Mouse (Mus musculus): ENCODE data around the gene Scn1a. TPM values are rescaled to one million over a fixed set of nuclear protein-coding genes. Genes with fewer than 3 reads are reported as not detected.

Scn1a gene
- polyA plus RNA-seq (2014; fragmentation: Nextera tagmentation; extraction: Ambion mirVana): 18.7 and 19.2 TPM in 2 replicates

DNA sequence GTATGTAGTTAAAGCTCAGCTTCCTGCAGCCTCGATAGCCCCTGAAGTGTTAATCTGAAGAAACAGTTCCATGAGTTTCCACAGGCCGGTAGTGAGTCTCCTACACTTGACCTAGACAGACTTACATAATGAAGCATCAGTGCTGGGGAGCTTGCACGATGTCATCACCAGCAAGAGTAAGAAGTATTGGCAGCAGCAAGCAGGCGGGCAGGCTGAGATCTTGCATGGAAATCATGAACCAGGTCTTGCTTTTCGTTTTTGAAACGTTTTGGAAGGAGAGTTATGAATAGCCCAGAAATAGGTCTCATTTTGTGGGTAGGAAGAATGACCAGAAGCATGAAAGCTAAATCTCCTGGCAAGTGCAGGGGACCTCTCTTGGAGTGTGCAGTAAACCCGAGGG is at the start of gene Scn1a:
TSS of gene Scn1a (minus strand) at position 130 of the 400 bp plus-strand sequence.
- no peaks in the 10 kb centered on the region for H3K9me3 ChIP-seq (ENCODE audit: control insufficient read depth, low read length)
- no peaks in the 10 kb centered on the region for H3K36me3 ChIP-seq (replicated peaks; ENCODE audit: control insufficient read depth, insufficient read depth)
- peak within 1 kb of the TSS; percentile 68 for H3K4me2 ChIP-seq (replicated peaks)
- H3K27me3 ChIP-seq (ENCODE audit: control insufficient read depth, insufficient read depth, low read length): no peaks in the 10 kb centered on the region
- ATAC-seq (ENCODE audit: low FRiP score) (no peak), DNase-seq (ENCODE audit: low spot score) (no peak)
- peak within 1 kb of the TSS; percentile 60 for H3K9ac ChIP-seq
- peaks cover 8% of the 10 kb centered on the region; the same call in 1 of the 2 replicates for H3K4me1 ChIP-seq (replicated peaks; ENCODE audit: control insufficient read depth, insufficient read depth, low read length)
- H3K27ac ChIP-seq: peak within 1 kb of the TSS; percentile 1; the same call in 1 of the 2 replicates
- H3K4me3 ChIP-seq (replicated peaks; ENCODE audit: low read length): peak within 1 kb of the TSS; percentile 34
- whole genome bisulfite sequencing: 9% methylated on average over 7 of the region's 7 CpGs

DNA sequence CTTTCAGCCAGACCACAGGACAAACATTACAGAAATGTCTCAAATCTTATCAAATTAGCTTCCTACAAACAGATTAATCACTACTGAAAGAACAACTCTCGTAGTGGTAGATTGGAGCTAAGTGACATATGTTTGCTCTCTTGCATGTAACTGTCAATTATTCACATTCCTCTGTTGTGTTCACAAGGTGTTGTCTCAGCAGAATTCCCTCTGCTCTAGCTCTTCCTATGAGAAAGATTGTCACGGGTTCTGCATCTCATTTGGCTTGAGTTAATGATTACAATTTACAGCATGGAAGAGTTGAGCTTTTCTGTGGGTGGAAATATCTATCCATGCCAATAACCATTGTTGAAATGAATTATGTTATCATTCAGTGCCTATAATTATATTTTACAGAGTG is 37.8 kb upstream of the Scn1a start:
- Histone ChIP-seq H3K4me2 (replicated peaks) (no peak overlapping the region), H3K4me1 (replicated peaks; ENCODE audit: control insufficient read depth, insufficient read depth, low read length) (no peaks in the 10 kb centered on the region), H3K4me3 (replicated peaks; ENCODE audit: low read length) (no peak overlapping the region), H3K36me3 (replicated peaks; ENCODE audit: control insufficient read depth, insufficient read depth) (peaks cover 3% of the 10 kb centered on the region; the same call in 1 of the 2 replicates), H3K9me3 (ENCODE audit: control insufficient read depth, low read length) (no peaks in the 10 kb centered on the region), H3K27me3 (ENCODE audit: control insufficient read depth, insufficient read depth, low read length) (no peaks in the 10 kb centered on the region), H3K9ac (no peak overlapping the region), H3K27ac (no peak overlapping the region)
- DNase-seq (ENCODE audit: low spot score) (no peak), ATAC-seq (ENCODE audit: low FRiP score) (no peak)
- 68% methylated on average over 2 of the region's 2 CpGs for WGBS

DNA sequence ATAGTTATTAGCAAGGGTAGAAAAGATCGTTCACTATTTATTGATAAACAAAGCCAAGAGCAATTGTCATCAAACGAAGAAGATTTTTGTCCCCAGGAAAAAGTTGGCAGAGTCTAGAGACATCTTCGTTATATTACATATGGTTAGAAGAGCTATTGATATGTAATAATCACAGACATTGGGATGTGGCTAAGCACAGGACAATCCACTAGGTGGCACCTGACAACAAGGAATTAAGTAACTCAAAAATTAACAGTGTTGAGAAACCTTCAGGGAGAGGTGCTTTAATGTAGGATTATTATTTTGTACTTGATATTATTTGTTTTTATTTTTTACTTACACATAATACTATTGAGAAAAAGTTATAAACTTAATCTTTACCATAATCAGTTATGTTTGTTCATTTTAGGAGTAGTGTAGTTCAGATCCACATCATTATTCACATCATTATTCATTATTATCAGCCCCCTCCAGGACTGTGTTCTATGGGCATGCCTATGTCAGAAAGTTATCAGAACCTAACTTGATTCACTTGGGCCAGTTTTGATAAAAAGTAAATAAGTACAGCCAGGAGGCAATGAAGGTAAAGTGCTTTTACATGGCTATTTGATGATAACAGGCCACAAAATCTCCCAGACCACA is 32.7 kb upstream of the Scn1a start:
- Histone ChIP-seq H3K27me3 (ENCODE audit: control insufficient read depth, insufficient read depth, low read length) (no peaks in the 10 kb centered on the region), H3K36me3 (replicated peaks; ENCODE audit: control insufficient read depth, insufficient read depth) (no peaks in the 10 kb centered on the region), H3K4me1 (replicated peaks; ENCODE audit: control insufficient read depth, insufficient read depth, low read length) (no peaks in the 10 kb centered on the region), H3K4me2 (replicated peaks) (no peak overlapping the region), H3K27ac (no peak overlapping the region), H3K9ac (no peak overlapping the region), H3K4me3 (replicated peaks; ENCODE audit: low read length) (no peak overlapping the region), H3K9me3 (ENCODE audit: control insufficient read depth, low read length) (no peaks in the 10 kb centered on the region)
- WGBS: 68% methylated on average over 3 of the region's 3 CpGs
- ATAC-seq (ENCODE audit: low FRiP score): peak; percentile 59; the same call in 1 of the 2 replicates
- peak; percentile 80 for DNase-seq (ENCODE audit: low spot score)

DNA sequence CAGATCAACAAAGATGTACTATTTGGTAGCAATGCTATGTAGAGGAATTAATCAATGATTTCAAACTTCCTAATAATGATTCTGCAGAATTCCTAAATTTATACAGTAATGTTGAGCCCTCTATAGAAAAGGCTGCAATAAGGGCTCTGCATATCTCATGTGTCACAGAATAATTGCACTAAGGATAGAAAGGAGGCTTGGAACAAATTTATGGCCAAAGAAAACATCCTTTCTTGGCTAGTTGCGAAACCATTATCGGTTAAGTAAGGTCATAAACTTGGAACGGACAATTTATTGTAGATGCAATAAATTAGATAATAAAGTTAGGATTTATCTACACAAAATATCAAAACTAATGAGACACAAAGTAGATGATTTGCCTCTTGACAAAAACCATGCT is 24.8 kb upstream of the Scn1a start:
- 91% methylated on average over 3 of the region's 3 CpGs for WGBS
- H3K4me1 ChIP-seq (replicated peaks; ENCODE audit: control insufficient read depth, insufficient read depth, low read length): no peaks in the 10 kb centered on the region
- H3K36me3 ChIP-seq (replicated peaks; ENCODE audit: control insufficient read depth, insufficient read depth): no peaks in the 10 kb centered on the region
- H3K27me3 ChIP-seq (ENCODE audit: control insufficient read depth, insufficient read depth, low read length): no peaks in the 10 kb centered on the region
- no peak overlapping the region for H3K27ac ChIP-seq
- H3K4me2 ChIP-seq (replicated peaks): no peak overlapping the region
- H3K9ac ChIP-seq: no peak overlapping the region
- no peak for DNase-seq (ENCODE audit: low spot score)
- no peak overlapping the region for H3K4me3 ChIP-seq (replicated peaks; ENCODE audit: low read length)
- no peak for ATAC-seq (ENCODE audit: low FRiP score)
- no peaks in the 10 kb centered on the region for H3K9me3 ChIP-seq (ENCODE audit: control insufficient read depth, low read length)

DNA sequence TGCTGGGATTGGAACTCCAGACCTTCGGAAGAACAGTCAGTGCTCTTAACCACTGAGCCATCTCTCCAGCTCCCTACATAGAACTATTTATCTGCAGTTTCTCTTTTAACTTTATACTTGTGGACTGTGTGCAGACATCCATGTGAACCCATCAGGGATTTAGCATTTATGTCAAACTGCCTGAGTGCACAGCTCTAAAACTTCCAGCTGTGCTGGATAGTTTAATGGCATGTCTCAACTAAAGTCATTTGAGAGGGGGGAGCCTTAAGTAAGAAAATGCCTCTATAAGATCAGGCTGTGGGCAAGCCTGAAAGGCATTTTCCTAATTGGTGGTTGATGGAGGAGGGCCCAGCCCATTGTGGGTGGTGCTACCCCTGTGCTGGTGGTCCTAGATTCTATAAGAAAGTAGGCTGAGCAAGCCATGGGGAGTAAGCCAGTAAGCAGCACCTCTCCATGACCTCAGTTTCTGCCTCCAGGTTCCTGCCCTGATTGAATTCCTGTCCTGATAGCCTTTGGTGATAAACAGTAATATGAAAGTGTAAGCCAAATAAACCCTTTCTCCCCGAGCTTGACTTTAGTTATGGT is 24.3 kb upstream of the Scn1a start:
- 95% methylated on average over 2 of the region's 2 CpGs for WGBS
- no peaks in the 10 kb centered on the region for H3K9me3 ChIP-seq (ENCODE audit: control insufficient read depth, low read length)
- no peak for DNase-seq (ENCODE audit: low spot score)
- H3K4me2 ChIP-seq (replicated peaks): no peak overlapping the region
- no peak for ATAC-seq (ENCODE audit: low FRiP score)
- H3K4me3 ChIP-seq (replicated peaks; ENCODE audit: low read length): no peak overlapping the region
- H3K36me3 ChIP-seq (replicated peaks; ENCODE audit: control insufficient read depth, insufficient read depth): no peaks in the 10 kb centered on the region
- no peak overlapping the region for H3K9ac ChIP-seq
- no peaks in the 10 kb centered on the region for H3K27me3 ChIP-seq (ENCODE audit: control insufficient read depth, insufficient read depth, low read length)
- no peak overlapping the region for H3K27ac ChIP-seq
- no peaks in the 10 kb centered on the region for H3K4me1 ChIP-seq (replicated peaks; ENCODE audit: control insufficient read depth, insufficient read depth, low read length)

DNA sequence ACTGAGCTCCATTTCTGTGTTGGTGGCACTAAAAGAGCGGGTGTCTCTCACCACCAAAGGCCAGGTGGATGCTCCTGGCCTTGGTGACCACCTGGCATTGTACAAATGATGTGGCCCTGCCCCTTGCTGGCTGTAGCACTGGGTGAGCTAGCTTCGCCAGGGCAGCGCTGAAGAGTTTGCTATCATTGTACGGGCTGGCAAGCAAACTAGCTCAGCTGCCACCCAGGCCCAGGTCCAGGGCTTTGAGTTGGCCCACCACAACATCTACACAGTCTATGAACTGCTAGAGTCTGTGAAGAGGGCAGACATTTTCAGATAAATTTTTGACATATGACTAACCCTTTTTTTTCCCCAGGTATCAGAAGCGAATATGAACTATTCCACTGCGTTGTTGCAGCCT is 23.3 kb upstream of the Scn1a start:
- Histone ChIP-seq H3K4me1 (replicated peaks; ENCODE audit: control insufficient read depth, insufficient read depth, low read length) (no peaks in the 10 kb centered on the region), H3K27ac (no peak overlapping the region), H3K4me2 (replicated peaks) (no peak overlapping the region), H3K36me3 (replicated peaks; ENCODE audit: control insufficient read depth, insufficient read depth) (no peaks in the 10 kb centered on the region), H3K9ac (no peak overlapping the region), H3K4me3 (replicated peaks; ENCODE audit: low read length) (no peak overlapping the region), H3K9me3 (ENCODE audit: control insufficient read depth, low read length) (no peaks in the 10 kb centered on the region), H3K27me3 (ENCODE audit: control insufficient read depth, insufficient read depth, low read length) (no peaks in the 10 kb centered on the region)
- no peak for DNase-seq (ENCODE audit: low spot score)
- ATAC-seq (ENCODE audit: low FRiP score): no peak
- WGBS: 93% methylated on average over 6 of the region's 6 CpGs

DNA sequence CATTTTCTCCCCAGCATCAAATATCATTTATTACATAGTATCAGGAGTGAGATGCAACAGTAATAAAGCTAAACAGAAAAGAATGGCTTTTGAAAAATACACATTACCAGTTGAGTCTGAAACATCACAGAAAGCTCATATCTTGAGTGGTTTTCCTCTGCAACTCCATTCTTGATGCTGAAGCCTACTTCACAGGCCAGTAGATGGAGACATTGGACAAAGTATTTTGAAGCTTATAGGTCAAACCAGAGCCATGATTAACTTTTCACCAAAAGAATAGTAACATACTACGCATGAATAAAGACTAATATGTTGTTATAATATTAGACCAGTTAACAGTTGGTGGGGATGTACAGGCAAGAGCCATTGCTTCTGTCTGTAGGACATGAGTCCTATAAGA is 21.8 kb upstream of the Scn1a start:
- no peaks in the 10 kb centered on the region for H3K9me3 ChIP-seq (ENCODE audit: control insufficient read depth, low read length)
- DNase-seq (ENCODE audit: low spot score) (no peak), ATAC-seq (ENCODE audit: low FRiP score) (no peak)
- no peak overlapping the region for H3K27ac ChIP-seq
- no peak overlapping the region for H3K4me2 ChIP-seq (replicated peaks)
- no peaks in the 10 kb centered on the region for H3K36me3 ChIP-seq (replicated peaks; ENCODE audit: control insufficient read depth, insufficient read depth)
- H3K4me1 ChIP-seq (replicated peaks; ENCODE audit: control insufficient read depth, insufficient read depth, low read length): no peaks in the 10 kb centered on the region
- 93% methylated on average over 1 of the region's 1 CpGs for WGBS
- no peak overlapping the region for H3K9ac ChIP-seq
- no peaks in the 10 kb centered on the region for H3K27me3 ChIP-seq (ENCODE audit: control insufficient read depth, insufficient read depth, low read length)
- no peak overlapping the region for H3K4me3 ChIP-seq (replicated peaks; ENCODE audit: low read length)

DNA sequence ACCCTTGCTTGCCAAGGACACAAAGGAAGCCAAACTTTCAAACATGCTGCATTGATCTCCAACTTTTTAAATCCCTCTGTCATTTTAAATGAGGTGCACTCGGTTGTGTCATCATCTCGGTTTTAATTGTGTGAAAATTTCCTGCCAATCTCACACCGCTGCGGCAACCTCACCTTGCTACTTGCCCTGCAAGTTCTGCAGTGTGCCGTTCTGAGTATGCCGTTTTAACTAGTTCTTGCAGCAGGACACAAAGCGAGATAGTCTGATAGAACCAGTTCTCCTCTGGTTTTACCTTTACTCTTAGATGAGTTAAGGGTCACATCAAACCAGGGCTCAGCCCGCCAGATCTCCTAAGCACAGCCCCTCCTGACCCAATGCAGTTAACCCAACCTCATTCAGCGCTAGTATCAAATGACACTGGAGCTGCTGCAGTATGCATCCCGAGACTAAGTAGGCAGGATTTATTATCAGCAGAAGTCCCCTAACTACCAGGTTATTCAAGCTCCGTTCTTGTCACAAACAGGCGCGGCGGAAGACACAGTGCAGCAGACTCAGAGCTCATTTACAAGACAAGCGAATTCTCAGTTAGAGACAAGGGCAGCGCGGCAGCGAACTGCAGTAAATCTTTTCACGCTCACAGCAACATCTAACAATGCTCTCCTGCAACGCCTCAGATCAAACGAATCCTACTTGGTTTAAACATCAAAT is 722 bp downstream of the Scn1a start:
- Histone ChIP-seq H3K27ac (peak overlapping the region; percentile 1; the same call in 1 of the 2 replicates), H3K4me3 (replicated peaks; ENCODE audit: low read length) (peak overlapping the region; percentile 34), H3K36me3 (replicated peaks; ENCODE audit: control insufficient read depth, insufficient read depth) (no peaks in the 10 kb centered on the region), H3K9me3 (ENCODE audit: control insufficient read depth, low read length) (no peaks in the 10 kb centered on the region), H3K4me1 (replicated peaks; ENCODE audit: control insufficient read depth, insufficient read depth, low read length) (peaks cover 8% of the 10 kb centered on the region; the same call in 1 of the 2 replicates), H3K27me3 (ENCODE audit: control insufficient read depth, insufficient read depth, low read length) (no peaks in the 10 kb centered on the region), H3K4me2 (replicated peaks) (peak overlapping the region; percentile 68), H3K9ac (peak overlapping the region; percentile 60)
- WGBS: 5% methylated on average over 21 of the region's 21 CpGs
- peak; percentile 69 for DNase-seq (ENCODE audit: low spot score)
- ATAC-seq (ENCODE audit: low FRiP score): peak; percentile 53; the same call in 1 of the 2 replicates

DNA sequence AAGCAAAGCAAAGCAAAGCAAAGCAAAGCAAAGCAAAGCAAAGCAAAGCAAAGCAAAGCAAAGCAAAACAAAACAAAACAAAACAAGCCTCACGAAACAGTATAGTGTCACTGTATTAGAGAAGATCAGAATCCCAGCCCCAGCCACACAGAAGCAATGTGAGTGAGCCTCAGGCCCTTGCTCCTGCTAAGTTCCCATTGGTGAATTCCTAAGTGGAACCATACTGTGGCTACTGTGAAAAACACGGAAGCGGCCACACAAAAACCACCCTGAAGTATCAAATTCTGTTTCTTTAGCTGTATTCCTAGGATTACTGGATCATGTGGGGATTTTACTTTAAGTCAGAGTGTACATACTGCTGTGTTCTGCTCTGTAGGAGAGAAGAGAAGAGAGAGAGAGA is 4.4 kb downstream of the Scn1a start:
- no peak for DNase-seq (ENCODE audit: low spot score)
- H3K27ac ChIP-seq: no peak overlapping the region
- no peak overlapping the region for H3K9ac ChIP-seq
- no peaks in the 10 kb centered on the region for H3K27me3 ChIP-seq (ENCODE audit: control insufficient read depth, insufficient read depth, low read length)
- H3K4me1 ChIP-seq (replicated peaks; ENCODE audit: control insufficient read depth, insufficient read depth, low read length): peaks cover 8% of the 10 kb centered on the region; the same call in 1 of the 2 replicates
- ATAC-seq (ENCODE audit: low FRiP score): no peak
- H3K9me3 ChIP-seq (ENCODE audit: control insufficient read depth, low read length): no peaks in the 10 kb centered on the region
- no peak overlapping the region for H3K4me2 ChIP-seq (replicated peaks)
- no peaks in the 10 kb centered on the region for H3K36me3 ChIP-seq (replicated peaks; ENCODE audit: control insufficient read depth, insufficient read depth)
- 54% methylated on average over 3 of the region's 3 CpGs for WGBS
- no peak overlapping the region for H3K4me3 ChIP-seq (replicated peaks; ENCODE audit: low read length)
